Mouse (Mus musculus) liver, embryonic 16.5 days (tissue): Measurements from ENCODE around the gene Noto. TPM values are rescaled to one million over a fixed set of nuclear protein-coding genes. Genes with fewer than 3 reads are reported as not detected.

Experiments
- ATAC-seq: fragments of 200-750 bp; cut with Nextera tagmentation; 2 replicates; pipeline ENCODE4 v1.8.0; 2017; ENCODE audit warnings: low read depth, mild to moderate bottlenecking, moderate number of reproducible peaks, moderate library complexity
- H3K27ac ChIP-seq: fragments of 300-500 bp; sonication (generic); 2 replicates; pipeline ENCODE4 v1.5.1; 2014; ENCODE audit warnings: mild to moderate bottlenecking, low read length
- H3K27me3 ChIP-seq: fragments of 300-500 bp; sonication (generic); 2 replicates; pipeline ENCODE4 v1.6.1; 2014; ENCODE audit warnings: low read depth, low read length, mixed read lengths; ENCODE audit not compliant: control insufficient read depth, insufficient read depth
- H3K36me3 ChIP-seq: fragments of 300-500 bp; sonication (generic); 2 replicates; pipeline ENCODE4 v1.6.1; 2014; ENCODE audit warnings: mild to moderate bottlenecking; ENCODE audit not compliant: control insufficient read depth, insufficient read depth
- H3K4me1 ChIP-seq: fragments of 300-500 bp; sonication (generic); 2 replicates; pipeline ENCODE4 v1.6.1; 2014; ENCODE audit warnings: low read depth, low read length, mixed read lengths; ENCODE audit not compliant: control insufficient read depth
- H3K4me2 ChIP-seq: fragments of 300-500 bp; sonication (generic); 2 replicates; pipeline ENCODE4 v1.6.1; 2014; ENCODE audit warnings: low read depth, low read length, mixed read lengths
- H3K4me3 ChIP-seq: fragments of 300-500 bp; sonication (generic); 2 replicates; pipeline ENCODE4 v1.5.1; 2014; ENCODE audit warnings: low read depth, mild to moderate bottlenecking, low read length
- H3K9ac ChIP-seq: fragments of 300-500 bp; sonication (generic); 2 replicates; pipeline ENCODE4 v1.6.1; 2014; ENCODE audit warnings: low read depth, low read length
- H3K9me3 ChIP-seq: fragments of 300-500 bp; sonication (generic); replicated peaks from 2 replicates; pipeline ENCODE4 v1.6.1; 2016; ENCODE audit warnings: low read length; ENCODE audit not compliant: control insufficient read depth
- WGBS: fragments of 180-500 bp; shearing (Covaris S2); extraction: QIAGEN DNeasy Blood & Tissue Kit; methylation state at CpG from one replicate; pipeline ENCODE4 v1.1.7; 2014; ENCODE audit not compliant: insufficient replicate concordance; 5-methylcytosine and 5-hydroxymethylcytosine counted together
- polyA plus RNA-seq: library from polyadenylated mRNA; unstranded; fragments of >200 nt; fragmentation: Nextera tagmentation; extraction: Ambion mirVana; gene quantifications from 2 replicates; pipeline ENCODE4 v1.2.1, GENCODE M21; 2015

Noto gene
- polyA plus RNA-seq, result not detected in 2 replicates

GRCm38 (mm10) chr6:85423836-85424379, at the start of gene Noto:
Gene Noto (plus strand): TSS chr6:85423886.
- H3K9me3 ChIP-seq, result no peaks in the 10 kb centered on the region
- H3K4me3 ChIP-seq, result no peak within 1 kb of the TSS
- H3K36me3 ChIP-seq, result no peaks in the 10 kb centered on the region
- no peak within 1 kb of the TSS for H3K4me2 ChIP-seq
- H3K27ac ChIP-seq, result no peak within 1 kb of the TSS
- H3K27me3 ChIP-seq, result peaks cover 7% of the 10 kb centered on the region
- H3K9ac ChIP-seq, result no peak within 1 kb of the TSS
- ATAC-seq, result no peak
- no peaks in the 10 kb centered on the region for H3K4me1 ChIP-seq
- WGBS, result 17% methylated on average over 28 of the region's 28 CpGs

GRCm38 (mm10) chr6:85373951-85374733, 49.5 kb upstream of the Noto start, which contains the start of gene Rab11fip5:
Gene Rab11fip5 (minus strand): TSS chr6:85374634.
- Histone ChIP-seq H3K27me3 (no peaks in the 10 kb centered on the region; the same call in 1 of the 2 replicates), H3K4me3 (peak within 1 kb of the TSS; percentile 69), H3K4me1 (peaks cover 37% of the 10 kb centered on the region), H3K4me2 (peak within 1 kb of the TSS; percentile 99), H3K36me3 (no peaks in the 10 kb centered on the region), H3K9ac (peak within 1 kb of the TSS; percentile 60), H3K27ac (no peak within 1 kb of the TSS), H3K9me3 (no peaks in the 10 kb centered on the region)
- WGBS, result 4% methylated on average over 80 of the region's 80 CpGs
- ATAC-seq, result no peak

- no peak overlapping the region for H3K27ac ChIP-seq
- no peaks in the 10 kb centered on the region for H3K9me3 ChIP-seq
- peak overlapping the region; percentile 69 for H3K4me3 ChIP-seq
- H3K9ac ChIP-seq, result no peak overlapping the region; the same call in 1 of the 2 replicates
- under 1% methylated on average over 19 of the region's 19 CpGs for WGBS
- H3K4me1 ChIP-seq, result peaks cover 37% of the 10 kb centered on the region
- no peaks in the 10 kb centered on the region for H3K36me3 ChIP-seq
- peak; percentile 95 for ATAC-seq
- peak overlapping the region; percentile 99 for H3K4me2 ChIP-seq
- H3K27me3 ChIP-seq, result no peaks in the 10 kb centered on the region; the same call in 1 of the 2 replicates
Measured at GRCm38 (mm10) chr6:85374734-85375114, 49.0 kb upstream of the Noto start.

GRCm38 (mm10) chr6:85377066-85377734, 46.5 kb upstream of the Noto start:
- 43% methylated on average over 4 of the region's 4 CpGs for WGBS

GRCm38 (mm10) chr6:85377876-85378275, 45.8 kb upstream of the Noto start:
- Histone ChIP-seq H3K27me3 (no peaks in the 10 kb centered on the region; the same call in 1 of the 2 replicates), H3K4me3 (no peak overlapping the region), H3K9ac (no peak overlapping the region), H3K4me1 (peaks cover 50% of the 10 kb centered on the region), H3K27ac (no peak overlapping the region), H3K36me3 (no peaks in the 10 kb centered on the region), H3K9me3 (no peaks in the 10 kb centered on the region), H3K4me2 (no peak overlapping the region)
- ATAC-seq, result no peak
- WGBS, result 54% methylated on average over 5 of the region's 5 CpGs

More at GRCm38 (mm10) chr6:85377066-85377734, 46.5 kb upstream of the Noto start:
- no peak overlapping the region for H3K4me2 ChIP-seq
- H3K27ac ChIP-seq, result no peak overlapping the region
- ATAC-seq, result no peak
- no peaks in the 10 kb centered on the region for H3K9me3 ChIP-seq
- no peak overlapping the region for H3K9ac ChIP-seq
- H3K4me3 ChIP-seq, result no peak overlapping the region
- H3K27me3 ChIP-seq, result no peaks in the 10 kb centered on the region; the same call in 1 of the 2 replicates
- H3K4me1 ChIP-seq, result peaks cover 50% of the 10 kb centered on the region
- no peaks in the 10 kb centered on the region for H3K36me3 ChIP-seq

DNA sequence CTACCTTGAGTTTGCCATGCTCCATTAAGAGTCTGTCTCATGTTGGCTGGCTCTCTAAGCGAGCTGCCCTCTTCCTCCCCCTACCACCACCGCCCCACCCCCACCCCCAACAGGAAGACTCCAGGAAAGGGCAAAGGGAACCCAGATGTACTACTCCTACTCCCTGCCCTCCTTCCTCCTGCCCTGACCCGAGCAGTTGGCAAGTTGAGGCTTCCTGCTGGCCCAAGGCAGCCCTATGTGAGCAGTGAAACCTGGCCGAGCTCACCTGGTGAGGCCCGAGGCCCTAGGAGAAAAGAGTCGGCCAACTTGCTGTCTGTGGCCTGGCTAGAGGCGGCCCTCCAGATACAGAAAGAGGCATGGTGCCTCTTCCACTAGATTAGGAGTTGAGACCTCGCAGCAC, 45.1 kb upstream of the Noto start:
- Histone ChIP-seq H3K4me3 (no peak overlapping the region), H3K9me3 (no peaks in the 10 kb centered on the region), H3K27me3 (no peaks in the 10 kb centered on the region; the same call in 1 of the 2 replicates), H3K27ac (no peak overlapping the region), H3K36me3 (no peaks in the 10 kb centered on the region), H3K9ac (no peak overlapping the region), H3K4me1 (peaks cover 50% of the 10 kb centered on the region), H3K4me2 (no peak overlapping the region)
- no peak for ATAC-seq
- WGBS, result 36% methylated on average over 8 of the region's 8 CpGs

GRCm38 (mm10) chr6:85380201-85380900, 43.3 kb upstream of the Noto start:
- 24% methylated on average over 10 of the region's 10 CpGs for WGBS
- H3K27ac ChIP-seq, result no peak overlapping the region
- H3K4me2 ChIP-seq, result peak overlapping the region; percentile 57
- no peak overlapping the region for H3K9ac ChIP-seq
- no peaks in the 10 kb centered on the region for H3K9me3 ChIP-seq
- ATAC-seq, result peak; percentile 54; the same call in 1 of the 2 replicates
- H3K4me3 ChIP-seq, result peak overlapping the region; percentile 34
- H3K27me3 ChIP-seq, result no peaks in the 10 kb centered on the region
- peaks cover 36% of the 10 kb centered on the region for H3K4me1 ChIP-seq
- no peaks in the 10 kb centered on the region for H3K36me3 ChIP-seq

GRCm38 (mm10) chr6:85380901-85381647, 42.6 kb upstream of the Noto start:
- Histone ChIP-seq H3K4me3 (peak overlapping the region; percentile 34), H3K4me1 (peaks cover 36% of the 10 kb centered on the region)
- 13% methylated on average over 17 of the region's 17 CpGs for WGBS

More at GRCm38 (mm10) chr6:85380901-85381647, 42.6 kb upstream of the Noto start:
- no peaks in the 10 kb centered on the region for H3K9me3 ChIP-seq
- no peak overlapping the region for H3K27ac ChIP-seq
- H3K9ac ChIP-seq, result peak overlapping the region; percentile 38
- H3K4me2 ChIP-seq, result peak overlapping the region; percentile 57
- H3K36me3 ChIP-seq, result no peaks in the 10 kb centered on the region
- ATAC-seq, result no peak; the same call in 1 of the 2 replicates
- H3K27me3 ChIP-seq, result no peaks in the 10 kb centered on the region
